Mouse (Mus musculus): ENCODE measurements around the gene Zfp280d. TPM values are rescaled to one million over a fixed set of nuclear protein-coding genes. Genes with fewer than 3 reads are reported as not detected.

Gene Zfp280d
- polyA plus RNA-seq, 1 experiment, result 73.7 TPM

DNA sequence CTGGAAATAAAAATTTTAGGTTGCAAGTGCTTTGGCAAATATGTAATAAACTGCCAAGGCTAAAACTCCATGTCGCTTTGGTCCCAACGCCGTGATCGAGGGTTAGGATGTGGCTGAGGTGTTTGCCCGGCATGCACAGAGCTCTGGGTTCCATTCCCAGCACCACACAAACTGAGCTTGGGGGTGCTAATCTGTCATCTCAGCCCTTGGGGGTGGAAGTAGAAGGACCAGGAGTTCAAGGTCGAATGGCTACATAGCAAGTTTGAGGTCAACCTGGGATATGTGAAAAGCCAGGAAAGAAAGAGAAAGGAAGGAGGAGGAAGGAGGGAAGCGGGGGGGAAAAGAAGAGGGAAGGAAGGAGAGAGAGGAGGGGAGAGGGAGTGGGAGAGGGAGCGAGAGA lies 129.8 kb downstream of the Zfp280d start:
- TF ChIP-seq CTCF (IDR thresholded peaks at IDR 0.05; ENCODE audit: borderline replicate concordance, extremely low read depth, insufficient read depth, insufficient read length), result no peak
- no peak for TF ChIP-seq POLR2A (IDR thresholded peaks at IDR 0.05; ENCODE audit: borderline replicate concordance, extremely low read depth, insufficient read depth, insufficient read length, poor library complexity, severe bottlenecking)
- DNase-seq (ENCODE audit: low read depth), result no peak

DNA sequence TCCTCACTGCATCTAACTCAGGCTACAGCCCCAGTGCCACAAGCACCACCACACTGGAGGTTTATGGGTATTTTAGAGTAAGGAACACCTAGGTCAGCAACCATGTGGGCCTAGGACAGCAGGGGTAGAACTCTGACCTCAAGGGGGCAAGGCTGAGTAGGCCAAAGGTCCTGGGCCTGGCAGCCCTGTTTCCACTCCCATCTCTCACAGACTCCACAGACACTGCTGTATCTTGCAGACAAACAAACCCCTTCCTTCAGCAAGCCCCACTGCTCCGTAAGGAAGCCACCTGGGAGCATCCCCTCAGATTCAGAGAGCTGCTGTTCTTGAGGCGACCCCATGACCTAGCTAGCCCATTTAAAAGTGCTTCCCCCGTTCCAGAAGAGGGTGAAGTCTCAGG lies 130.3 kb downstream of the Zfp280d start:
- no peak for DNase-seq (ENCODE audit: low read depth)
- TF ChIP-seq POLR2A (IDR thresholded peaks at IDR 0.05; ENCODE audit: borderline replicate concordance, extremely low read depth, insufficient read depth, insufficient read length, poor library complexity, severe bottlenecking) (no peak), CTCF (IDR thresholded peaks at IDR 0.05; ENCODE audit: borderline replicate concordance, extremely low read depth, insufficient read depth, insufficient read length) (no peak)

DNA sequence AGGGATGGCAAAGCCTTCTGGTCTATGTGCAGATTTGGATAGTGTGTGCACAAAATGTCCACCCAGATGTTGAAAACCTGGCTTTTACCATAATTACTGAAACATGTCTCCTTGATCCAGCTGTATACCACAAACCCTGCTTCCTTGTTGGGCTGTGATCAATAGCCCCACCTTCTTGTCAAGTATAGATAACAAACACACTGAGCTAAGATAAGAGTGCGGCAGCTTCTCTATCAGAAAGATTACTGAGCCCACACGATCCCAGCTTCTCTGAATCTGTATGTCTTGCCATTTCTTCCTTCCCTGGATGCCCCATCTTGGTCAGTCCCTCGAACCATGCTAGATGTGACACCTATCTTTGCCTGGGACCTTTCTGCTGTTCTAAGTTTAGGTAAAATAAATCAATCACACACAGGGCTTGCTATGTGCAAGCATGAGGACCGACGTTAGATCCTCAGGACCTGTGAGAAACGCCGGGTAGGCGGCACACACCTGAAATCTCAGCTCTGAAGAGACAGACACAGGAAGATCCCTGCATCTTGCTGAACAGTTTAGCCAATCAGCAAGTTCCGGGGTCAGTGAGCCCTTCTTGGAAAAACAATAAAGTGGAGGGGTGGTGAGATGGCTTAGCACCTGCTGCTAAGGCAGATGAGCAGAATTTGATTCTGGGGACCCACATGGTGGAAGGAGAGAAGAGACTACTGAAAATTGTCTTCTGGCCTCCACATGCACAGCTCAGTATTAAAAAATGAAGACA lies 131.4 kb downstream of the Zfp280d start:
- DNase-seq (ENCODE audit: low read depth), result no peak
- TF ChIP-seq POLR2A (IDR thresholded peaks at IDR 0.05; ENCODE audit: borderline replicate concordance, extremely low read depth, insufficient read depth, insufficient read length, poor library complexity, severe bottlenecking) (no peak), CTCF (IDR thresholded peaks at IDR 0.05; ENCODE audit: borderline replicate concordance, extremely low read depth, insufficient read depth, insufficient read length) (no peak)

DNA sequence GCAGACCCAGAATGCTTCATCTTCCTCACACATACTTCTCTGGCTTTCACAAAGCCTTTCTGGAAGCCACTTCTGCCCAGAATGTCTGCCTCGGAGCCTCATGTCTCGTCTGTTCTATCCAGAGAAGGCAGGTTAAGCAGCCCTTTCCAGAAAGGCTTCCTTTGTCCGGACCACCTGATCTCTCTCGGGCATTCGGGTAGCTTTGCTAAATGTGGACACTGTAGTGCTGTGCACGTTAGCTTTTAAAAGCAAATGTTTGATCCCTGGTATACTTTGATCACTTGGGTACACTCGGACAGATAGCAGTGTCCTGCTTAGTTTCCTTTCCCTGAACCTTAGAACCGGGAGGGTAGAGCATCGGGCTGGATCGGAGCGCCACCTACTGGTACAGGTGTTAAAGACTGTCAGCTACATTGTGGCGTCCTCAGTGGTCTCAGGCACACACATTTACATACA lies 133.5 kb downstream of the Zfp280d start:
- DNase-seq (ENCODE audit: low read depth), result peak; percentile 93
- TF ChIP-seq CTCF (IDR thresholded peaks at IDR 0.05; ENCODE audit: borderline replicate concordance, extremely low read depth, insufficient read depth, insufficient read length) (peak; percentile 90), POLR2A (IDR thresholded peaks at IDR 0.05; ENCODE audit: borderline replicate concordance, extremely low read depth, insufficient read depth, insufficient read length, poor library complexity, severe bottlenecking) (no peak)

DNA sequence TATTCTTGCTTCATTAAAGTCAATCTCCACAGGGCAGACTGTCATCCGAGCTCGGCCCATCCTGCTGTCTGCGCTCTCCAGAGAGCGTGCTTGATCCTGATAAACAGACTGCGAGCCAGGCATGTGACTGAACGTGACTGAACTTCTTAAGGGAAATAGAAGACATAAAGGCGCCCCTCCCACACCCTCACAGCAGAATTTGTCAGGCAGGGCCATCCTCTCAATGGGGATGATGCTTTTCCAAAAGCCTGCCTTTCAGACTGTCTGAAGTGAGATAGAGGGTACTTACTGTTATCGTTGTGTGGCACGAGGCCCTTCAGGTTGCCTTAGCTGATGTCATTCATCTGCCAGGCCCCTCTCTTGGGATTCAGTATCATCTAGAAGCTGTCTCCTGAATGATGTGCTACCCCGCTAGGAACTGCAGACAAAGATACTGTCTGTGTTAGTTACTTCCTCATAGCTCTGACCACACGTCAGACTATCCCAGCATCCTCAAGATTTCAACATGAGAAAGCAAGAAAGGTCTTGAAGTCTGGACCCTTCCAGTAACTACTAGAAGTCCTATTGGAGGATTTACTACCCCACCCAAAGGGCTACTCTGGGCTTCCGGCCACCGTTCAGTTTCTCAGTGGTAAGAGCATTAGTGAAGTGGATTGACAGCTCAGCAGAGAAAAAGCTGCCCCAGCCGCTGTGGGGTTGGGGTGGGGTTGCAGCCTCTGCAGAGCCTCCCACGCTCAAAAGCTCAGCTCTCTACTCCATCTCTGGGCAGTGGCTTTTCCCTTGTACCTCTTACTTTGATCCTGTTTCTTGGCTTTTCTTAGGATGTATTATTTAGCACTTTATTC lies 134.9 kb downstream of the Zfp280d start:
- TF ChIP-seq POLR2A (IDR thresholded peaks at IDR 0.05; ENCODE audit: borderline replicate concordance, extremely low read depth, insufficient read depth, insufficient read length, poor library complexity, severe bottlenecking) (no peak), CTCF (IDR thresholded peaks at IDR 0.05; ENCODE audit: borderline replicate concordance, extremely low read depth, insufficient read depth, insufficient read length) (no peak)
- peak; percentile 69 for DNase-seq (ENCODE audit: low read depth)

DNA sequence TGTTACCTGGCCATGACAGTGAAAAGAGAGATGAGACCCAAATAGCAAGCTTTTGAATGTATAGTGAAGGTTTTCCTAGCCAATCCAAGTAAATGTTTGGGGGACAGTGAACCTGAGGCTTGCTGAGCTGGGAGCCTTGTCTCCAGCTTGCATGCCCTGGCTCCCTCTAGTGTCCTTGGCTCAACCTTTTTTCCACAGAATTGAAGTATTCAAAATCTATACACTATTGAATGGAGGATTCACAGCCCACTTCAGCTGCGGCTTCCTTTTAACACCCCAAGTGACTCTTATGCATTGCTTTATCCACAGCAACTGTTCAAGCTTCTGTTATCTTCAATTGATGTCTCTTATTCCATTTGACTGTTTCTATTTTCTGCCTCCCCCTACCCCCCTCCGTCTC lies 137.1 kb downstream of the Zfp280d start:
- peak; percentile 58 for DNase-seq (ENCODE audit: low read depth)
- TF ChIP-seq POLR2A (IDR thresholded peaks at IDR 0.05; ENCODE audit: borderline replicate concordance, extremely low read depth, insufficient read depth, insufficient read length, poor library complexity, severe bottlenecking) (no peak), CTCF (IDR thresholded peaks at IDR 0.05; ENCODE audit: borderline replicate concordance, extremely low read depth, insufficient read depth, insufficient read length) (peak; percentile 60; the same call in 1 of the 2 replicates)

Other genes starting within 250 kb of the Zfp280d start
- gene Tcf12, start 163.0 kb upstream of the Zfp280d start, polyA plus RNA-seq (2012; rRNA removed), result 140 and 156 TPM in 2 replicates
- 5.9 and 6.7 TPM in 2 replicates for gene Mns1, start 163.2 kb downstream of the Zfp280d start, polyA plus RNA-seq (2012; rRNA removed)
- 31.0 and 33.1 TPM in 2 replicates for gene Tex9, start 217.4 kb downstream of the Zfp280d start, polyA plus RNA-seq (2012; rRNA removed)

All from brain, embryonic 14.5 days (tissue).